Mouse (Mus musculus) kidney, embryonic 15.5 days (tissue): ENCODE results near the gene Gm43720. TPM values are rescaled to one million over a fixed set of nuclear protein-coding genes. Genes with fewer than 3 reads are reported as not detected.
A peak's percentile ranks its signal among the peaks of the same experiment; 100 is the strongest.

ENCODE experiments used
- ATAC-seq: fragments of 200-750 bp; cut with Nextera tagmentation; replicated peaks from 2 replicates; pipeline ENCODE4 v1.8.0; 2017; ENCODE audit warnings: moderate TSS enrichment; ENCODE audit not compliant: low FRiP score
- H3K27ac ChIP-seq: fragments of 300-500 bp; sonication (generic); 2 replicates; pipeline ENCODE4 v1.5.1; 2015; ENCODE audit warnings: mild to moderate bottlenecking, inconsistent platforms
- H3K27me3 ChIP-seq: fragments of 300-500 bp; sonication (generic); 2 replicates; pipeline ENCODE4 v1.6.1; 2015; ENCODE audit warnings: inconsistent platforms
- H3K36me3 ChIP-seq: fragments of 300-500 bp; sonication (generic); 2 replicates; pipeline ENCODE4 v1.6.1; 2015; ENCODE audit warnings: inconsistent platforms
- H3K4me1 ChIP-seq: fragments of 300-500 bp; sonication (generic); 2 replicates; pipeline ENCODE4 v1.6.1; 2015; ENCODE audit warnings: inconsistent platforms
- H3K4me2 ChIP-seq: fragments of 300-500 bp; sonication (generic); 2 replicates; pipeline ENCODE4 v1.6.1; 2015; ENCODE audit warnings: moderate library complexity, mild to moderate bottlenecking, inconsistent platforms
- H3K4me3 ChIP-seq: fragments of 300-500 bp; sonication (generic); replicated peaks from 2 replicates; pipeline ENCODE4 v1.5.1; 2015; ENCODE audit warnings: mild to moderate bottlenecking, inconsistent platforms
- H3K9ac ChIP-seq: fragments of 300-500 bp; sonication (generic); 2 replicates; pipeline ENCODE4 v1.6.1; 2015; ENCODE audit warnings: mild to moderate bottlenecking, inconsistent platforms
- H3K9me3 ChIP-seq: fragments of 300-500 bp; sonication (generic); replicated peaks from 2 replicates; pipeline ENCODE4 v1.6.1; 2016; ENCODE audit warnings: inconsistent platforms
- WGBS: fragments of 180-500 bp; shearing (Covaris S2); methylation state at CpG from one replicate; pipeline ENCODE4 v1.1.7; 2015; ENCODE audit warnings: mixed read lengths; 5-methylcytosine and 5-hydroxymethylcytosine counted together
- polyA plus RNA-seq: library from polyadenylated mRNA; unstranded; fragments of >200 nt; fragmentation: Nextera tagmentation; extraction: Ambion mirVana; gene quantifications from 2 replicates; pipeline ENCODE4 v1.2.1, GENCODE M21; 2015

The Gm43720 gene
- polyA plus RNA-seq, 1 experiment from 2014 or later, result 0.08 TPM

GRCm38 (mm10) chr5:138260834-138261233 lies 18.9 kb downstream of the Gm43720 start:
- Histone ChIP-seq H3K4me2 (no peak overlapping the region), H3K4me1 (peaks cover 44% of the 10 kb centered on the region), H3K9me3 (no peaks in the 10 kb centered on the region), H3K4me3 (no peak overlapping the region), H3K27me3 (no peaks in the 10 kb centered on the region), H3K27ac (no peak overlapping the region), H3K9ac (no peak overlapping the region), H3K36me3 (peaks cover 51% of the 10 kb centered on the region)
- WGBS, result 89% methylated on average over 11 of the region's 11 CpGs
- ATAC-seq, result no peak

GRCm38 (mm10) chr5:138260051-138260450 lies 19.7 kb downstream of the Gm43720 start:
- WGBS, result 80% methylated on average over 10 of the region's 10 CpGs
- Histone ChIP-seq H3K4me3 (no peak overlapping the region), H3K9me3 (no peaks in the 10 kb centered on the region), H3K9ac (no peak overlapping the region), H3K4me2 (no peak overlapping the region), H3K27ac (no peak overlapping the region), H3K4me1 (peaks cover 45% of the 10 kb centered on the region), H3K27me3 (no peaks in the 10 kb centered on the region), H3K36me3 (peaks cover 49% of the 10 kb centered on the region)
- no peak for ATAC-seq

GRCm38 (mm10) chr5:138258993-138259392 lies 20.8 kb downstream of the Gm43720 start:
- Histone ChIP-seq H3K27ac (no peak overlapping the region), H3K36me3 (peaks cover 49% of the 10 kb centered on the region), H3K4me3 (no peak overlapping the region), H3K9me3 (no peaks in the 10 kb centered on the region), H3K4me1 (peaks cover 43% of the 10 kb centered on the region), H3K9ac (no peak overlapping the region), H3K4me2 (no peak overlapping the region), H3K27me3 (no peaks in the 10 kb centered on the region)
- WGBS, result 46% methylated on average over 7 of the region's 7 CpGs
- no peak for ATAC-seq

- H3K4me2 ChIP-seq, result no peak overlapping the region
- peaks cover 43% of the 10 kb centered on the region for H3K4me1 ChIP-seq
- no peak for ATAC-seq
- peaks cover 49% of the 10 kb centered on the region for H3K36me3 ChIP-seq
- no peaks in the 10 kb centered on the region for H3K27me3 ChIP-seq
- H3K27ac ChIP-seq, result no peak overlapping the region
- H3K9me3 ChIP-seq, result no peaks in the 10 kb centered on the region
- no peak overlapping the region for H3K9ac ChIP-seq
- no peak overlapping the region for H3K4me3 ChIP-seq
- WGBS, result 83% methylated on average over 6 of the region's 6 CpGs
Measured at GRCm38 (mm10) chr5:138258542-138258941, 21.2 kb downstream of the Gm43720 start.

- ATAC-seq, result no peak
- 76% methylated on average over 3 of the region's 3 CpGs for WGBS
- Histone ChIP-seq H3K4me3 (no peak overlapping the region), H3K4me1 (peaks cover 40% of the 10 kb centered on the region), H3K9me3 (no peaks in the 10 kb centered on the region), H3K36me3 (peaks cover 49% of the 10 kb centered on the region), H3K9ac (no peak overlapping the region), H3K27me3 (no peaks in the 10 kb centered on the region), H3K4me2 (no peak overlapping the region), H3K27ac (no peak overlapping the region)
Measured at GRCm38 (mm10) chr5:138258078-138258477, 21.7 kb downstream of the Gm43720 start.

GRCm38 (mm10) chr5:138257585-138257978 lies 22.2 kb downstream of the Gm43720 start:
- ATAC-seq, result no peak
- H3K4me2 ChIP-seq, result no peak overlapping the region
- H3K9ac ChIP-seq, result no peak overlapping the region
- no peak overlapping the region for H3K4me3 ChIP-seq
- no peaks in the 10 kb centered on the region for H3K9me3 ChIP-seq
- no peaks in the 10 kb centered on the region for H3K27me3 ChIP-seq
- H3K27ac ChIP-seq, result no peak overlapping the region
- H3K36me3 ChIP-seq, result peaks cover 49% of the 10 kb centered on the region
- WGBS, result 88% methylated on average over 4 of the region's 4 CpGs
- H3K4me1 ChIP-seq, result peaks cover 35% of the 10 kb centered on the region

- WGBS, result 85% methylated on average over 10 of the region's 10 CpGs
- H3K4me2 ChIP-seq, result no peak overlapping the region
Measured at GRCm38 (mm10) chr5:138256966-138257584, 22.7 kb downstream of the Gm43720 start.

DNA sequence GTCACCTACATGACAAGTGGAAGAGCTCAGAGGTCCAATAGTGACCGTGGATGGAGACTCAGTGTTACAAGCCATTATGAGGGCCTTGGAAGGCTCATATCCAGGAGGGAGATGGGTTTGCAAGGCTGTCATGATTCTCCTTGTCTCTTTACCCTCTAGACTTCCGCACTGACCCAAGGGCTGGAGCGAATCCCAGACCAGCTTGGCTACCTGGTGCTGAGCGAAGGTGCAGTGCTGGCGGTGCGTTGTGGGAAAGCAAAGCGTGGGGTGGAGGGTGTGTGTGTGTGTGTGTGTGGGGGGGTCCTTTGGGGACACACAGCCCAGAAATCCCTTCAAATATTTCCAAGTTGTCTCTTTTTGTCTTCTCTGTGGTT lies 23.7 kb downstream of the Gm43720 start:
- Histone ChIP-seq H3K4me2 (peak overlapping the region; percentile 87), H3K27ac (peak overlapping the region; percentile 89), H3K9me3 (no peaks in the 10 kb centered on the region), H3K36me3 (peaks cover 35% of the 10 kb centered on the region), H3K4me3 (peak overlapping the region; percentile 79), H3K27me3 (no peaks in the 10 kb centered on the region), H3K4me1 (peaks cover 21% of the 10 kb centered on the region), H3K9ac (peak overlapping the region; percentile 58)
- WGBS, result 19% methylated on average over 7 of the region's 7 CpGs
- peak; percentile 19; the same call in 1 of the 2 replicates for ATAC-seq

More at GRCm38 (mm10) chr5:138256966-138257584, 22.7 kb downstream of the Gm43720 start:
- peaks cover 30% of the 10 kb centered on the region for H3K4me1 ChIP-seq
- no peak overlapping the region for H3K9ac ChIP-seq
- H3K36me3 ChIP-seq, result peaks cover 45% of the 10 kb centered on the region
- no peak overlapping the region for H3K4me3 ChIP-seq
- H3K27ac ChIP-seq, result no peak overlapping the region
- no peak for ATAC-seq
- no peaks in the 10 kb centered on the region for H3K27me3 ChIP-seq
- H3K9me3 ChIP-seq, result no peaks in the 10 kb centered on the region

DNA sequence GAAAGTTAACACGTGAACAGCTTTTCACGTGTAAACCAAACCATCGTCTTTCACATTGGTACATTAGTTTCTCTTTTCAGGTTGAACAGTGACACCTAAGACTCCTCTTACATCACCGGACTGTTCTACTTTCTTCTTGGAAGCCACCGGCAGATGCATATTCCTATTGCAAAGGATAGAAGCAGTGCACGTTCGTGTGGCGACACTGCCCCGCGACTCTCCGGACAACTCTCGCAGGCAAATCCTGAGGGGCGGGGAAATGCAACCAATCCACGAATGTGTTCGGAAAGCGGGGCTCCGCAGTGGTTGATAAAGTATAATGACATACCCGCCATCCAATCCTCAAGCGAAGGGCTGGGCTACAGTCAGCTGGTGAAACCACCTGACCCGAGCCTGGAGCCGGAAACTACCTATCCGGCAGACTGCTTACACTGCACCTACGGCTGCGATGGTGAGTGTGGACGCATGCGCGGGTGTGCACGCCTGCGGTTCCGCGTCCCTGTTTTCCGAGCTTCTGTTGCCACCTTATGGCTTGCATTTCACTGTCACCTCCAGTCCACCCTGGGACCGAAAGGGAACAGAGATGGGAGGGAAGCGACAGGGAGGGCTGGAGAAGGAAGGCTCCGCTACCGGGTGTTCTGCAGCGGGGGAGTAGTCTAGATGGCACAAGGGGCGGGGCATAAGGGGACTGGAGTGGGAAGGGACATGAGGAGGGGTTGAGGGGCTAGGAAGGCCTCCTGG lies 24.2 kb downstream of the Gm43720 start, which contains the start of gene Lamtor4:
Gene Lamtor4 (plus strand): TSS at position 130 of the 741 bp plus-strand sequence.
- WGBS, result under 1% methylated on average over 38 of the region's 38 CpGs
- peaks cover 21% of the 10 kb centered on the region for H3K4me1 ChIP-seq
- H3K27ac ChIP-seq, result peak within 1 kb of the TSS; percentile 89
- H3K36me3 ChIP-seq, result peaks cover 29% of the 10 kb centered on the region
- H3K4me2 ChIP-seq, result peak within 1 kb of the TSS; percentile 87
- peak within 1 kb of the TSS; percentile 58 for H3K9ac ChIP-seq
- peak; percentile 100 for ATAC-seq
- H3K9me3 ChIP-seq, result no peaks in the 10 kb centered on the region
- H3K27me3 ChIP-seq, result no peaks in the 10 kb centered on the region
- H3K4me3 ChIP-seq, result peak within 1 kb of the TSS; percentile 79

GRCm38 (mm10) chr5:138253061-138253460 lies 26.7 kb downstream of the Gm43720 start:
- Histone ChIP-seq H3K9me3 (no peaks in the 10 kb centered on the region), H3K27me3 (no peaks in the 10 kb centered on the region), H3K4me3 (no peak overlapping the region), H3K4me2 (no peak overlapping the region), H3K36me3 (peaks cover 4% of the 10 kb centered on the region), H3K4me1 (peaks cover 12% of the 10 kb centered on the region), H3K27ac (no peak overlapping the region), H3K9ac (no peak overlapping the region)
- ATAC-seq, result no peak
- WGBS, result 94% methylated on average over 3 of the region's 3 CpGs

- ATAC-seq, result no peak
- Histone ChIP-seq H3K9me3 (no peaks in the 10 kb centered on the region), H3K27me3 (no peaks in the 10 kb centered on the region), H3K36me3 (no peaks in the 10 kb centered on the region), H3K27ac (no peak overlapping the region), H3K4me2 (no peak overlapping the region), H3K4me1 (peaks cover 8% of the 10 kb centered on the region), H3K9ac (no peak overlapping the region), H3K4me3 (no peak overlapping the region)
- 87% methylated on average over 12 of the region's 12 CpGs for WGBS
Measured at GRCm38 (mm10) chr5:138251144-138251543, 28.6 kb downstream of the Gm43720 start.

DNA sequence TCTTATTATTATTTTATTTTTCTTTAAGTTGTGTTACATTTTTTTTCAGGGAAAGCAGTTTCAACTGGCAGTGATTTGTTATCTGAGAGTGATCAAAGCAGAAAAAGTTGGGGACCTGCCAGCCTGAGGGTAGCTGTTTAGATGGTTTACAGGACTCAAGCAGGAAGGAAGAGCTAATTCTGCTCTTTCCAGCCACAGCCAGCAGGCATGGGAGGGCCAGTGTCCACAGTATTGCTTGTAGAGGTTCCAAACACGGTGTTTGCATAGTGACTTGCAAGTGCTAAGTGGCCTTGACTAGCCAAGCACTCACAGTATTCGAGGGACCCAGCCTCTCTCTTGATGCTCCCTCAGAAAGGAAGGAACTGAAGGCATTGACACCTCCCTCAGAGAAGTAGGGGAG lies 38.2 kb downstream of the Gm43720 start:
- H3K27ac ChIP-seq, result no peak overlapping the region
- H3K9ac ChIP-seq, result no peak overlapping the region
- 41% methylated on average over 2 of the region's 2 CpGs for WGBS
- no peak overlapping the region for H3K4me3 ChIP-seq
- ATAC-seq, result no peak
- H3K9me3 ChIP-seq, result 0 out of 2 replicates have a peak, but pooled peaks cover 3% of the 10 kb centered on the region
- no peak overlapping the region for H3K4me2 ChIP-seq
- no peaks in the 10 kb centered on the region for H3K27me3 ChIP-seq
- H3K36me3 ChIP-seq, result no peaks in the 10 kb centered on the region
- no peaks in the 10 kb centered on the region for H3K4me1 ChIP-seq
